Mouse (Mus musculus): Measurements from ENCODE around the gene Auts2.

Gene Auts2

GRCm38 (mm10) chr5:131475278-131475677 lies 1067.9 kb downstream of the Auts2 start:
- DNase-seq (ENCODE audit: low spot score in 2 of 2), result no peak

GRCm38 (mm10) chr5:131468609-131469008 lies 1074.5 kb downstream of the Auts2 start:
- DNase-seq (ENCODE audit: low spot score in 2 of 2), result no peak

GRCm38 (mm10) chr5:131466131-131466530 lies 1077.0 kb downstream of the Auts2 start:
- DNase-seq (ENCODE audit: low spot score in 2 of 2), result no peak

- DNase-seq (ENCODE audit: low spot score in 2 of 2), result no peak
Measured at GRCm38 (mm10) chr5:131463402-131463801, 1079.7 kb downstream of the Auts2 start.

- no peak for DNase-seq (ENCODE audit: low spot score in 2 of 2)
Measured at GRCm38 (mm10) chr5:131459951-131460350, 1083.2 kb downstream of the Auts2 start.

- DNase-seq (ENCODE audit: low spot score in 2 of 2), result no peak
Measured at GRCm38 (mm10) chr5:131459549-131459948, 1083.6 kb downstream of the Auts2 start.

- DNase-seq (ENCODE audit: low spot score in 2 of 2), result no peak
Measured at GRCm38 (mm10) chr5:131458700-131459099, 1084.4 kb downstream of the Auts2 start.

- no peak for DNase-seq (ENCODE audit: low spot score in 2 of 2)
Measured at GRCm38 (mm10) chr5:131457999-131458398, 1085.1 kb downstream of the Auts2 start.

GRCm38 (mm10) chr5:131449181-131449868 lies 1093.8 kb downstream of the Auts2 start:
- DNase-seq (ENCODE audit: low spot score in 2 of 2), result no peak

- no peak for DNase-seq (ENCODE audit: low spot score in 2 of 2)
Measured at GRCm38 (mm10) chr5:131435239-131435876, 1107.8 kb downstream of the Auts2 start.

- DNase-seq (ENCODE audit: low spot score in 2 of 2), result no peak
Measured at GRCm38 (mm10) chr5:131433291-131433690, 1109.9 kb downstream of the Auts2 start.

- DNase-seq (ENCODE audit: low spot score in 2 of 2), result no peak
Measured at GRCm38 (mm10) chr5:131431896-131432295, 1111.2 kb downstream of the Auts2 start.

GRCm38 (mm10) chr5:131430109-131430508 lies 1113.0 kb downstream of the Auts2 start:
- peak in 1 of 2 experiments; percentile 53 for DNase-seq (ENCODE audit: low spot score in 2 of 2)

- DNase-seq (ENCODE audit: low spot score in 2 of 2), result no peak
Measured at GRCm38 (mm10) chr5:131429563-131429962, 1113.6 kb downstream of the Auts2 start.

- DNase-seq (ENCODE audit: low spot score in 2 of 2), result peak in 1 of 2 experiments; percentile 70
Measured at GRCm38 (mm10) chr5:131427734-131428413, 1115.3 kb downstream of the Auts2 start.

- no peak for DNase-seq (ENCODE audit: low spot score in 2 of 2)
Measured at GRCm38 (mm10) chr5:131422737-131423136, 1120.4 kb downstream of the Auts2 start.

- DNase-seq (ENCODE audit: low spot score in 2 of 2), result no peak
Measured at GRCm38 (mm10) chr5:131420406-131420805, 1122.7 kb downstream of the Auts2 start.

GRCm38 (mm10) chr5:131415902-131416545 lies 1127.1 kb downstream of the Auts2 start:
- DNase-seq (ENCODE audit: low spot score in 2 of 2), result no peak

GRCm38 (mm10) chr5:131398250-131398649 lies 1144.9 kb downstream of the Auts2 start:
- no peak for DNase-seq (ENCODE audit: low spot score in 2 of 2)

- DNase-seq (ENCODE audit: low spot score in 2 of 2), result no peak
Measured at GRCm38 (mm10) chr5:131395756-131396155, 1147.4 kb downstream of the Auts2 start.

Data from frontal cortex, postnatal 10 days (tissue).